Mouse (Mus musculus) cerebellum, adult 2 months (tissue): Measurements from ENCODE around the gene Tob1.
A peak's percentile ranks its signal among the peaks of the same experiment; 100 is the strongest.

Source experiments
- CTCF ChIP-seq: fragments of 200-500 bp; IDR thresholded peaks from 2 replicates; pipeline ENCODE4 v1.5.1; 2011; ENCODE audit warnings: low read depth, mild to moderate bottlenecking, control low read depth, low read length, moderate library complexity, borderline replicate concordance; ENCODE audit not compliant: insufficient read depth
- POLR2A ChIP-seq: fragments of 200-500 bp; IDR thresholded peaks from 2 replicates; pipeline ENCODE4 v1.6.1; 2011; ENCODE audit warnings: low read length, control low read depth, borderline replicate concordance; ENCODE audit not compliant: insufficient read depth

GRCm38 (mm10) chr11:94216247-94216646, 5.0 kb downstream of the Tob1 start:
- TF ChIP-seq POLR2A (peak; percentile 11; the same call in 1 of the 2 replicates), CTCF (no peak)
